Mouse (Mus musculus): ENCODE results near the gene Lrrc46.

- TF ChIP-seq CTCF (IDR thresholded peaks at IDR 0.05; ENCODE audit: low read depth) (no peak), EP300 (IDR thresholded peaks at IDR 0.05; ENCODE audit: low read depth) (no peak)
Measured at GRCm38 (mm10) chr11:97033781-97034180, 7.4 kb downstream of the Lrrc46 start.

Measured in heart, postnatal 0 days (tissue).